Mouse (Mus musculus) layer of hippocampus, adult 9-10 months (tissue): ENCODE results near the gene Mst1r.
A peak's percentile ranks its signal among the peaks of the same experiment; 100 is the strongest.

Experiments
- DNase-seq: peaks from one replicate; pipeline ENCODE4 v3.0.0; 2022; ENCODE audit warnings: low spot score

Mst1r gene

GRCm38 (mm10) chr9:107955613-107956289, 49.1 kb downstream of the Mst1r start:
- DNase-seq: no peak

GRCm38 (mm10) chr9:107957141-107957540, 50.5 kb downstream of the Mst1r start:
- DNase-seq: no peak

- no peak for DNase-seq
Measured at GRCm38 (mm10) chr9:107959896-107960295, 53.2 kb downstream of the Mst1r start.

GRCm38 (mm10) chr9:107960928-107961327, 54.3 kb downstream of the Mst1r start:
- no peak for DNase-seq

- no peak for DNase-seq
Measured at GRCm38 (mm10) chr9:107961351-107961762, 54.7 kb downstream of the Mst1r start.

- peak; percentile 58 for DNase-seq
Measured at GRCm38 (mm10) chr9:107961881-107962280, 55.2 kb downstream of the Mst1r start.

GRCm38 (mm10) chr9:107962916-107963315, 56.2 kb downstream of the Mst1r start:
- DNase-seq: no peak

GRCm38 (mm10) chr9:107963700-107964099, 57.0 kb downstream of the Mst1r start:
- DNase-seq: no peak

- no peak for DNase-seq
Measured at GRCm38 (mm10) chr9:107964681-107965080, 58.0 kb downstream of the Mst1r start.

- no peak for DNase-seq
Measured at GRCm38 (mm10) chr9:107966676-107967075, 60.0 kb downstream of the Mst1r start.

GRCm38 (mm10) chr9:107967437-107967836, 60.8 kb downstream of the Mst1r start:
- DNase-seq: no peak

GRCm38 (mm10) chr9:107968531-107968930, 61.9 kb downstream of the Mst1r start:
- no peak for DNase-seq
